Mouse (Mus musculus): ENCODE results near the gene Tnfaip1. TPM values are rescaled to one million over a fixed set of nuclear protein-coding genes. Genes with fewer than 3 reads are reported as not detected.
A peak's percentile ranks its signal among the peaks of the same experiment; 100 is the strongest.
"Not testable (repeated sequence)": the region's sequence is repeated elsewhere in the genome, so short reads cannot be mapped to it uniquely, and the experiment has no call there.

The Tnfaip1 gene
- total RNA-seq, 2 experiments from 2014 or later: 35.9 to 38.0 TPM

GRCm38 (mm10) chr11:78540358-78540757 is 4.2 kb upstream of the Tnfaip1 start:
- DNase-seq: no peak

DNA sequence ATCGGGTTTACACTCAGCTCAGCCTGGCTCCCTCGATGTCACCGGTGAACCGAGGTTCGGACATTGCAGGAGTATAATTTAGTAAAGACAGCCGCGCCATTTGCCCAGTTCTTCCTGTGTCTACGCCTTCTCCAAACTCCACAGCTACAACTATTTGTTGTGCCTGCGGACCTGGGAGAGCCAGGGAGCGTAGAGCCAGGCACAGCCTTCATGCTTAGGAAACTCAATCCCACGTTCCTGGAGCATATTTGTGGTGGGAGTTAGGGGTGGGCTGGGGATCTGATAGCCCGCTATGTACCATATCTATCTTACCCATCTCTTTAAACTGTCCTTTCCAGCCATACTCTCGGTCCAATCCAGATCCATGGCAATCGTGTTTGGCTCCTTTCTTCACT is 555 bp upstream of the Tnfaip1 start:
- no peak for DNase-seq

DNA sequence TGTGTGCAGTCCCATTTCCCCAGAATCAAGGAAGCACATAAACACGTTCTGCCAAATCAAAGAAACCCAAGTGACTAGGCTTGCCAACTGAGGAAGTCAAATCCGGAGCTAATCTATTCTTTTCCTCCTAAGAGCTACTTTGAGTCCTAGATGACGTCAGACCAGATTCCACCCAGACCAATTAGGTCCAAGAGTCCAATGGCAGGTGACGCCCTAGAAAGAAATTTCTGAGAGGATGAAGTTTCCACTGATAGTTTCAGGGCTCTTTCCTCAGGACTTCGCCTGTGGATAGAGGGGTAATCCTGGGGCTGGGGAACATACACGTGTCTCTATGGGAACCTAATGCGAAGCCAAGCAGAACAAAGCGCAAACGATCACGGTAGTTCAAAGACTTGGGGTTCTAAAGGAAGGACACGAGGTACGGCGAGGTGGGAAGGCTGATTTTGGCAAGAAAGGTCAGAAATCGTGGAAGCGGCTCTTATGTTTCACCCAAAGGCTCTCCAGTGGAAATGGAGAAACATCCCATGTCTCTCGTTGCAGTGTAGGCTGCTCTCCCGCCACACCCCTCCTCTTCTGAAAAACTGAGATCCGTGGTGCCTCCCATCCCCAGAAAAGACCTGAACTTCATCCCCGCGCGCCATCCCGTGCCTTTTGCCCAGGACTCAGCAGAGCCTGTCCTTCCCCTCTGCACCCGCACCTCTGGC is 604 bp downstream of the Tnfaip1 start:
- peak; percentile 35 for DNase-seq

- no peak for DNase-seq
Observed at GRCm38 (mm10) chr11:78534516-78534915, 1.6 kb downstream of the Tnfaip1 start.

DNA sequence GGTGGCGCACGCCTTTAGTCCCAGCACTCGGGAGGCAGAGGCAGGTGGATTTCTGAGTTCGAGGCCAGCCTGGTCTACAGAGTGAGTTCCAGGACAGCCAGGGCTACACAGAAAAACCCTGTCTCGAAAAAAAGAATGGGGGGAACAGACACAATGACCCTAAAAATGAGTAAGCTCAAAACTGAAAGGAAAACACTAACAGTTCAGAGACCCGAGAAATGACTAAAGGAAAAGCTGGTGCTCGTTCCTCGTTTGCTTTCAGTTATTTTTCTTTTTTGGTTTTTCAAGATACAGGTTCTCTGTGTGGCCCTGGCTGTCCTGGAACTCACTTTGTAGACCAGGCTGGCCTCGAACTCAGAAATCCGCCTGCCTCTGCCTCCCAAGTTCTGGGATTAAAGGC is 4.6 kb downstream of the Tnfaip1 start:
- not testable (repeated sequence) for DNase-seq

DNA sequence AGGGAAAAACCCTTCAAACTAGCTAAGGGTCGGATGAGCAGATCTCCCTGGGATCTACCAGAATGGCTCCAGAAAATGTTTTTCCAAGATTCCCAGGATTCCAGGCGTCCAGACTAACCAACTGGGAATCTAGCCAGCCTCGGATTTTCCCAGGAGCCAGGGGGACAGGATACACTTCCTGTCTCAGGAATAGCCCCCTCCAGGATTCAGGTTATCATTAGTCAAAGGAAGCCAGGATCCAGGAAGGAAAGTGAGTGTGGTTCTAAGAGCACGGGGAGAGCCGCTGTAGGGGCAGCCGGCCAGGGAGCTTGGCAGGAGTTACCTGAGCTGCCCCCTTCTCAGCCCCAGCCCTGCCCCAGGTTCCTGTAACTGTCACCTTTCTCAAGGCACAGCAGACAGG is 5.1 kb downstream of the Tnfaip1 start:
- peak; percentile 35 for DNase-seq

DNA sequence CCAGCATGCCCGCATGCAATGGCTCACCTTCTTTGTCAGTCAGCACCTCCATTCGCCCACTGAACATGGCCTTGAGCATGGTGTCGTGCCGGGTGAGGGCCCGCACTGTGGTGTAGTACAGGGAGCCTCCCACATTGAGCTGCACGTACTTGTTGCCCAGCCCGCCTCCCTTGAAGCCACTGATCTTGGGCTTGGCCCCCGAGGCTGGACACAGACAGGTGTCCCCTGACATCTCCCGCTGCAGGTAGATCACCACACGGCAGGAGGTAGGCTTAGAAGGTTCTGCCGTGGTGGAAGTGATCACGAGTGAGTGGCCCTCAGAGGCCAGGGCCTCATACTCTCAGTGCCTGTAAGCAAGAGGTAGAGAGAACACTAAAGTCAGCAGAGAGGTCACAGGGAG is 6.1 kb downstream of the Tnfaip1 start:
- no peak for DNase-seq

GRCm38 (mm10) chr11:78528714-78529113 is 7.4 kb downstream of the Tnfaip1 start:
- no peak for DNase-seq

DNA sequence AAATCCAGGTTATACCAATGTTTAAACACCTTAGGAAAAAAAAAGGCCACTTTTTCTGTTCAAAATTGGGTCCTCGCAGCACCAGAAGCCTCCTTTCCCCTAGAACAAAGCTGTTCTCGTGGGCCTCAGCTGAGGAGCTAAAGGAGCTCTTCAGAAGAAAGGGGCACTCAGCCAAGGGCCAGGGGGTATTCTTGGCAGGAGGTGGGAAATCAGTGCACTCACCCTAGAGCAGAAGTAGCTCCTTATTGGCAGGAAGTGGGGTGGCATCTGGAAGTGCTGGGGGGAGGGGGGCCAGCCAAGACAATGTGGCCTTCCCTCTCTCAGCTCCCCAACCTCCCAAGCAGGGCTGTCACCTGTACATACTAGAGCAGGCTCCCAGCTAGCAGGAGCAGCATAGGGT is 11.3 kb downstream of the Tnfaip1 start:
- no peak for DNase-seq

DNA sequence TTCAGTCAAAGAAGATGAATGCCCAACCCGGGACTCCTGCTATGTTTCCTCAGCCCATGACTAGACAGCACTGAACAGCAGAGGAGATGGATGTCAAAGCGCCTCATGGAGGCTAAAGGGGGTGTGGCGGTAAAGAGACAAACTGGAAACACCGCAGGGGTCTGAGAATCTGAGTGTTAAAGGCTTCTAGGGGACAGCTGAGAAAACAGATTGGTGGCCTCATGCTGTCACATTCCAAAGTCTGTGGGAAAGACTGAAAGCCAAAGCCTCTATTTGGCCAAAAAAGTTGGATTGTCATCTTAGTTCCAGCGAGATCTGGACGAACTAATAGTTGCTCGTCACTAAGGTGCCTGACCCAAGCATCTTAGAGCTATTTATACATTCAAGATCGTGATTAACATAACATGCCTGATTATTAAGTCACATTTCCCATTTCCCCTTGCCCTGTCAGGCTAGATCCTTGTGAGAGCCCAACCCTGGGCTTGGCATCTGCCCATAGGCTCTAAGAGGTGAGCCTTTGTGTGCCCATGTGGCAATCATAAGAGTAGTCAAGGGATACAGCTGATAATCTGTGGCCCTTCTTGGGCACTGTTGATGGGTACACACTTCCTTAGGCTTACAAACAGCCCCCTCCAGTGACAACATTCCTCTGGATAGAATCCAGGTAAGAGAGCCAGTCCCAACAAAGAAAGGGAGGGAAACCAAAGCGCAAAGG is 12.7 kb downstream of the Tnfaip1 start:
- no peak for DNase-seq

- no peak for DNase-seq
Observed at GRCm38 (mm10) chr11:78522481-78522997, 13.6 kb downstream of the Tnfaip1 start.

DNA sequence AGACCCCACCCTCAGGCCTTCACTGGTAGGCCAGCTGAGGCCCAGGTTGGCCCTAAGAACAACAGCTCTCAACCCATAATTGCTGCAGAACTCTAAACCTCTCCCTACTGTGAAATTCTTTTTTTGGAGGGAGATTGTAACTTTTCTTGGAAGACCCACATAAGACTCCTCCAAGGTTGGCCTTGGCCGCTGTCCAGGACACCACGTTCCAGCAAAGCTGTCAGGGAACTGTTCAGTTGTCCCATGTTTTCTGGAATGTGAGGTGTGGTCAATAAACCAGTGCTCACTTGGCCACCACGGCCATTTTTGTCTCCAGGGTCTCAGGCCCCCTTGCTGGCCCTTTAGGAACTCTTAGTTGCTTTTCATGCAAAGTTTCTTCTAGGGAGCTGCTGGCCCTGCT is 14.3 kb downstream of the Tnfaip1 start:
- DNase-seq: peak; percentile 18

- DNase-seq: no peak
Observed at GRCm38 (mm10) chr11:78518931-78519330, 17.2 kb downstream of the Tnfaip1 start.

DNA sequence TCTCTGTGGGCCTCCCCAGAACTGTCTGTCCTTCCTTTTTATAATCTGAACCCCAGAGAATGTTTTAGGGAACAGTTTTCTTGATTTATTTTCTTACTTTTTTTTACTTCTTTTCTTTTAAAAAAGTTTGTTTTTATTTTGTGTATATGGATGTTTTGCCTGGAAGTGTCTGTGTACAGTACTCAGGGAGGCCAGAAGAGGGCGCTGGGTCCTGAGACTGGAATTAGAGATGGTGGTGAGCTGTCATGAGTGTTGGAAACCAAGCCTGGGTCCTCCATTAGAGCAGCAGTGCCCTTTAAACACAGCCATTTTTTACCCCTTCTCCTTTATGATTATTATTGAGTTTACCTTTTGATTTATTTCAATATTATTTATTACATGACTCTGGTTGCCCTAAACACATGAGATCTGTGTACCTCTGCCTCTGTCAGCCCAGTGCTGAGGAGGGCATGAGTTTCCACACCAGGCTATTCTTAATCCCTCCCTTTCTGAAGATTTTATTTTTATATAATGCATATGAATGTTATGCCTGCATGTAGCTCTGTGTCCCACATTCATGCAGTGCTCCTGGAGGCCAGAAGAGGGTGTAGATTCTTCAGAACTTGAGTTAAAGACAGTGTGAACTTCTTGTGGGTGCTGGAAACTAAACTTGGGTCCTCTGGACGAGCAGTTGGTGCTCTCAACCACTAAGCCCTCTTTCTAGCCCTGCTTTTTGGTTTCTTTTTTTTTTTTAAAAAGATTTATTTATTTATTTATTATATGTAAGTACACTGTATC is 20.4 kb downstream of the Tnfaip1 start:
- DNase-seq: no peak

GRCm38 (mm10) chr11:78513106-78513790 is 22.9 kb downstream of the Tnfaip1 start:
- DNase-seq: no peak

- peak; percentile 91 for DNase-seq
Observed at GRCm38 (mm10) chr11:78512025-78512957, 23.8 kb downstream of the Tnfaip1 start, which contains the start of the genes Tmem199 and Poldip2. Gene Tmem199, minus strand, starts transcription at chr11:78512172. Gene Poldip2, plus strand, starts transcription at chr11:78512193.

GRCm38 (mm10) chr11:78509148-78509547 is 27.0 kb downstream of the Tnfaip1 start:
- DNase-seq: no peak

GRCm38 (mm10) chr11:78505430-78505829 is 30.7 kb downstream of the Tnfaip1 start:
- DNase-seq: no peak

- DNase-seq: no peak
Observed at GRCm38 (mm10) chr11:78502909-78503650, 33.1 kb downstream of the Tnfaip1 start, which contains the start of gene Sebox. Gene Sebox, plus strand, starts transcription at chr11:78503447.

DNA sequence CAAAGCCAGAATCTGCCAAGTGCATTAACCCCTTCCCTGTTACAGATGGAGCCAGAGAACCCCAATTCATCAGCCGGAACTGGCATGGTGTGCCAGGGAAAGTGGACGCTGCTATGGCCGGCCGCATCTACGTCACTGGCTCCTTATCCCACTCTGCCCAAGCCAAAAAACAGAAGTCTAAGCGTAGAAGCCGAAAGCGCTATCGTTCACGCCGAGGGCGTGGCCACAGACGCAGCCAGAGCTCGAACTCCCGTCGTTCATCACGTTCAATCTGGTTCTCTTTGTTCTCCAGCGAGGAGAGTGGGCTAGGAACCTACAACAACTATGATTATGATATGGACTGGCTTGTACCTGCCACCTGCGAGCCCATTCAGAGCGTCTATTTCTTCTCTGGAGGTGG is 34.6 kb downstream of the Tnfaip1 start:
- no peak for DNase-seq

Data from gastrocnemius, postnatal 25 days (tissue).